Mouse (Mus musculus) urinary bladder, postnatal 14 days (tissue): ENCODE measurements around the gene Akt3.
A peak's percentile ranks its signal among the peaks of the same experiment; 100 is the strongest.

Experiments used
- DNase-seq: peaks from one replicate; pipeline ENCODE4 v3.0.0; 2021; ENCODE audit warnings: low spot score

Gene Akt3

GRCm38 (mm10) chr1:177010607-177011302, 247.2 kb downstream of the Akt3 start:
- no peak for DNase-seq

GRCm38 (mm10) chr1:177010041-177010440, 248.0 kb downstream of the Akt3 start:
- DNase-seq, result no peak

GRCm38 (mm10) chr1:177008777-177009176, 249.2 kb downstream of the Akt3 start:
- DNase-seq, result no peak

- DNase-seq, result no peak
Observed at GRCm38 (mm10) chr1:177007405-177007804, 250.6 kb downstream of the Akt3 start.

- no peak for DNase-seq
Observed at GRCm38 (mm10) chr1:177004041-177004741, 253.8 kb downstream of the Akt3 start.

- no peak for DNase-seq
Observed at GRCm38 (mm10) chr1:177002951-177003350, 255.1 kb downstream of the Akt3 start.

GRCm38 (mm10) chr1:176999011-176999410, 259.0 kb downstream of the Akt3 start:
- no peak for DNase-seq

- no peak for DNase-seq
Observed at GRCm38 (mm10) chr1:176997711-176998689, 260.0 kb downstream of the Akt3 start.

GRCm38 (mm10) chr1:176997254-176997653, 260.7 kb downstream of the Akt3 start:
- no peak for DNase-seq

- peak; percentile 30 for DNase-seq
Observed at GRCm38 (mm10) chr1:176996630-176997201, 261.3 kb downstream of the Akt3 start.

- DNase-seq, result no peak
Observed at GRCm38 (mm10) chr1:176996166-176996565, 261.8 kb downstream of the Akt3 start.

- no peak for DNase-seq
Observed at GRCm38 (mm10) chr1:176995419-176995775, 262.6 kb downstream of the Akt3 start.

- DNase-seq, result no peak
Observed at GRCm38 (mm10) chr1:176994707-176995418, 263.1 kb downstream of the Akt3 start.

- no peak for DNase-seq
Observed at GRCm38 (mm10) chr1:176994087-176994486, 263.9 kb downstream of the Akt3 start.

GRCm38 (mm10) chr1:176993141-176994010, 264.6 kb downstream of the Akt3 start:
- no peak for DNase-seq

GRCm38 (mm10) chr1:176992517-176992916, 265.5 kb downstream of the Akt3 start:
- no peak for DNase-seq

- no peak for DNase-seq
Observed at GRCm38 (mm10) chr1:176991473-176991872, 266.5 kb downstream of the Akt3 start.

GRCm38 (mm10) chr1:176986990-176987740, 270.8 kb downstream of the Akt3 start:
- DNase-seq, result no peak

GRCm38 (mm10) chr1:176986275-176986674, 271.7 kb downstream of the Akt3 start:
- DNase-seq, result no peak

- no peak for DNase-seq
Observed at GRCm38 (mm10) chr1:176985691-176986090, 272.3 kb downstream of the Akt3 start.
